Mouse (Mus musculus) gastrocnemius, postnatal 36 days (tissue): ENCODE measurements at regions not wholly inside any gene's neighbourhood (a gene's known extent, or its start where the extent isn't known, plus 50 kb on each side); places are given as distances from the start of the nearest gene placed in this dataset.
"Not testable (repeated sequence)": the region's sequence is repeated elsewhere in the genome, so short reads cannot be mapped to it uniquely, and the experiment has no call there.

Experiments used
- DNase-seq, 2 experiments: peaks; one replicate each; pipeline ENCODE4 v3.0.0; 2022
- intact Hi-C: fragments of 180-260 bp; cut with DNase I; formaldehyde crosslinking; loops from one replicate; pipeline ENCODE4 v1.15.1; 2025

- intact Hi-C loops: no loop called here
- no peak for DNase-seq
Observed at GRCm38 (mm10) chr15:93189266-93189855, 85.6 kb downstream of the Gxylt1 start.

- DNase-seq: no peak
- intact Hi-C loops: no loop called here
Observed at GRCm38 (mm10) chr15:93176221-93176620, 98.8 kb downstream of the Gxylt1 start.

GRCm38 (mm10) chr15:93168784-93169183 lies 106.2 kb downstream of the Gxylt1 start:
- DNase-seq: no peak
- intact Hi-C loops: no loop called here

GRCm38 (mm10) chr15:93167451-93167850 lies 107.5 kb downstream of the Gxylt1 start:
- intact Hi-C loops: no loop called here
- DNase-seq: no peak

- intact Hi-C loops: no loop called here
- DNase-seq: no peak
Observed at GRCm38 (mm10) chr15:93161924-93162910, 112.8 kb downstream of the Gxylt1 start.

GRCm38 (mm10) chr15:93161329-93161728 lies 113.7 kb downstream of the Gxylt1 start:
- no peak for DNase-seq
- intact Hi-C loops: no loop called here

GRCm38 (mm10) chr15:93155756-93156155 lies 119.2 kb downstream of the Gxylt1 start:
- intact Hi-C loops: no loop called here
- DNase-seq: no peak

GRCm38 (mm10) chr15:93154022-93154421 lies 121.0 kb downstream of the Gxylt1 start:
- intact Hi-C loops: no loop called here
- no peak for DNase-seq

- no peak for DNase-seq
- intact Hi-C loops: no loop called here
Observed at GRCm38 (mm10) chr15:93144899-93145298, 130.1 kb downstream of the Gxylt1 start.

GRCm38 (mm10) chr15:93144264-93144663 lies 130.7 kb downstream of the Gxylt1 start:
- no peak for DNase-seq

GRCm38 (mm10) chr15:93133379-93133778 lies 141.6 kb downstream of the Gxylt1 start:
- DNase-seq: no peak
- intact Hi-C loops: no loop called here

More at GRCm38 (mm10) chr15:93144264-93144663, 130.7 kb downstream of the Gxylt1 start:
- intact Hi-C loops: no loop called here

- no peak for DNase-seq
- intact Hi-C loops: no loop called here
Observed at GRCm38 (mm10) chr15:93131056-93131455, 143.9 kb downstream of the Gxylt1 start.

- intact Hi-C loops: no loop called here
Observed at GRCm38 (mm10) chr15:93125261-93125660, 149.7 kb downstream of the Gxylt1 start.

GRCm38 (mm10) chr15:93121156-93121555 lies 153.8 kb downstream of the Gxylt1 start:
- no peak for DNase-seq
- intact Hi-C loops: no loop called here

More at GRCm38 (mm10) chr15:93125261-93125660, 149.7 kb downstream of the Gxylt1 start:
- no peak for DNase-seq

GRCm38 (mm10) chr15:93117806-93118205 lies 157.2 kb downstream of the Gxylt1 start:
- intact Hi-C loops, DNase-seq: not testable (repeated sequence)

GRCm38 (mm10) chr15:93115674-93116102 lies 159.3 kb downstream of the Gxylt1 start:
- intact Hi-C loops: no loop called here
- no peak for DNase-seq

- DNase-seq: no peak
- intact Hi-C loops: no loop called here
Observed at GRCm38 (mm10) chr15:93104936-93105335, 170.0 kb downstream of the Gxylt1 start.

GRCm38 (mm10) chr15:93103426-93103825 lies 171.6 kb downstream of the Gxylt1 start:
- no peak for DNase-seq
- intact Hi-C loops: no loop called here

- intact Hi-C loops: no loop called here
- no peak for DNase-seq
Observed at GRCm38 (mm10) chr15:93101881-93102280, 173.1 kb downstream of the Gxylt1 start.

- no peak for DNase-seq
- intact Hi-C loops: no loop called here
Observed at GRCm38 (mm10) chr15:93100837-93101236, 174.1 kb downstream of the Gxylt1 start.

GRCm38 (mm10) chr15:93099840-93100239 lies 175.1 kb downstream of the Gxylt1 start:
- DNase-seq: no peak
- intact Hi-C loops: no loop called here

GRCm38 (mm10) chr15:93096335-93096734 lies 178.6 kb downstream of the Gxylt1 start:
- no peak for DNase-seq

More at GRCm38 (mm10) chr15:93096335-93096734, 178.6 kb downstream of the Gxylt1 start:
- intact Hi-C loops: no loop called here
